Mouse (Mus musculus): ENCODE results near the gene Sohlh1.

DNA sequence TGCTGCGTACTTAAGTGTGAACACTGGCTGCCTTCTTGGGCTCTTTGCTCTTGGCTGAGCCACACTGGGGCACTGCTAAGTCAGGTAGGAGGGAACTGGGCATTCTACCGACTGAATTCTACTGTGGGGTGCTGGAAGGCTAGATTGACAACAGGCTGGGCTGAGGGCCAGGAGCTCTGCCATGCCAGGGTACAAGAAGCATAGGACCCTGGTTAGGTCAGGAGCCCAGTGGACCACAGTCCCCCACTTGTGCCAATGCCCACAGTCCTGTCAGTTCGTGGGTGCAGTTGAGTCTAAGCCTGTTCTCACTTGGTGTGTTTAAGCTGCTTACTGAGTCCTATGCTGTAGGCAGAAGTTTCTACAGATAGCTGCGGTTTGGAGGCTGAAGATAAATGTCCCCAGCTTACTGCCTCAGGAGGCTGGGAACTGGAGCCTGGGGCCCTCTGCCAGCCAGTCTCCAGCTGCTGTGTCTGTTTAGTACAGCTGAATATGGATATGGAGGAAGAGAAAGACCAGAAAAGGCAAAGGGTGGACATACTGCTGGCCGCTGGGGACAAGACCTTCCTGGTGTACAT is 15.7 kb upstream of the Sohlh1 start:
- TF ChIP-seq CTCF (IDR thresholded peaks at IDR 0.05; ENCODE audit: low read depth): no peak
- no peak for TF ChIP-seq EP300 (IDR thresholded peaks at IDR 0.05; ENCODE audit: low read depth)

All from liver, embryonic 14.5 days (tissue).